Mouse (Mus musculus): ENCODE results near the gene Id1.

Gene Id1

DNA sequence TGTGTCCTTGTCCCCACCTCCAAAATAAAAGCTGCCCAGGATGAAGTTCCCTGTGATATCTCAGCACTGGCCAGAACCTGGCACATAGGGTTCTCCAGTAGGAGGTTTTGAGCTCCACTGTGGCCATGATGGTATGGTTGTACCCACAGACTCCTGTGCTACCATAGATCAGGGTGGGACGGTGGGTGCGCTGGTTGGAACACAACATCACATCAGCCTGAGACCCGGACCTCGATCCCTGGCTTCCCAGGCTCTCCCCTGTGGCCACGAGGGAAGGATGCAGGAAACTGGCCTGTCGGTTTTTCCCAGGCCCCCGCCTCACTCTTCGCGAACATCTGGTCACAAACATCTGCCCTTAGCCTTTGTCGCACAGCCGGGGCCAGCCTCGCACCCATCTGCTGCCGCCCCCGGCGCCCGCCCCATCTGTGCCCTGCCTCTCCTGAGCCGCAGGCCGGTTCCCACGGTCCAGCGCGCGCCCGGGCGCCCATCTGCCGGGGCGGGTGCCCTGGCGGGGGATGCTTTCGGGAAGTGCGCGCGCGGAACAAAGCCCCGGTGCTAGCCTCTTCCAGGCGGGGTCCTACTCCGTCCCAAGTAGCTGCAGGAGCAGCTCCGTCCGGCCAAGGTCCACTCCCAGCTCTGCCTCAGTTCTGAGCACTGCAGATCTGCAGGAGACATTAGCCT, 12.3 kb upstream of the Id1 start:
- no peak for DNase-seq (ENCODE audit: low read depth)

DNA sequence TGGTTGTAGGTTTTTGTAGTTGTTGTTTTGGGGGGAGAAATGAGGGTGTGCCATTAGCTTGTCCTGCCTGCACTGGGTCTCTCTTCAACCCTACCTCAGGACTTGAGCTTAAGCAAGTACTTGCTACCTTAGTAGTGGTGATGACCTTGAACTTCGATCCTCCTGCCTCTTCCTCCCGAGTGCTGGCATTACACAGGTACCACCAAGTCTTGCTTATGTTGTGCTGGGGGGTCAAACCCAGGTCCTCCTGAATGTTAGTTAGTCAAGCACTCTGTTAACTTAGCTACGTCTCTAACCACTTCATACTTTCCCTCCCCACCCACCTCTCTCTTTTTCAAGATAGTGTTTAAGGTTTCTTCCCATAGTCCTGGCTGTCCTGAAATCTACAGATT, 11.7 kb upstream of the Id1 start:
- DNase-seq (ENCODE audit: low read depth) = no peak

DNA sequence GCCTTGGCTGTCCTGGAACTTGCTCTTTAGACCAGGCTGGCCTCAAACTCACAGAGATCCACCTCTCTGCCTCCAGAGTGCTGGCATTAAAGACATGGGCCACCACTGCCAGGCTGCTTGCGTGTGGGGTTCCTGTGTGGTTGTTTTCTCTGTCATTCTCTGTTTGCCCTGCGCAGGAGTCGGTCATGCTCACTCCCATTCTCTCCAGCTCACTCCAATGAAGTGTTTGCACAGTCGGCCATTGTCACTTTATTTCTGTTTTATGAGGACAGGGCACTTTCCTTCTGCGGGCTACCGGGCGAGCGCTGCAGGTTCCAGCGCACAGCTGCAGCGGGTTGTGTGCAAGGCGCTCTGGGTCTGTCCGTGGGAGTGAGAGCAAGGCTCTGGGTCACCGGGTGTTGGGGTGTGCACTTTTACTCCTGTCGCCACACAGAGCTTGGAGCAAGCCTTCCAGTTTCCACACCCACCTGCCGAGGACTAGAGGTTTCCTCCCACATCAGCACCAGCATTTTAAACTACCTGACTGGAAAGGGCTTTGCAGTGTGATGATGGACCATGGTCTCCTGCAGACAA, 10.8 kb upstream of the Id1 start:
- DNase-seq (ENCODE audit: low read depth) = no peak

DNA sequence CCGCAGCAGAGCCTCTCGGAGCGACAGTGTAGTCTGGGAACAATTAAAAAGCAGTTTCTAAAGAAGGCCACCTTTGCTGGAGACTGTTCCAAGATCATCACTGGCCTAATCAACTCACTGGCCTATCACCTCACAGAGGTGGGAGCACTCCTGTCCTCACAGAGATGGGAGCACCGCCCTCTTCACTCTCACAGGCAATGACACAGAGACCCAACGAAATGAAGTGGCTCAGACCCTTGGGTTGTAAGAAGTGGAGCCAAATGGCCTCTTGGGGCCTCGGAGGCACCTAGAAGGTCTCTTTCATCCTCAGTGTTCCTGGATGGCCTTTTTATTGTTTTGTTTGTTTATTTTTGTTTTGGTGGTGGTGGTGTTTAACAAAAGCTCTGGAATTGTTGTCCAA, 9.8 kb upstream of the Id1 start:
- DNase-seq (ENCODE audit: low read depth) = no peak

DNA sequence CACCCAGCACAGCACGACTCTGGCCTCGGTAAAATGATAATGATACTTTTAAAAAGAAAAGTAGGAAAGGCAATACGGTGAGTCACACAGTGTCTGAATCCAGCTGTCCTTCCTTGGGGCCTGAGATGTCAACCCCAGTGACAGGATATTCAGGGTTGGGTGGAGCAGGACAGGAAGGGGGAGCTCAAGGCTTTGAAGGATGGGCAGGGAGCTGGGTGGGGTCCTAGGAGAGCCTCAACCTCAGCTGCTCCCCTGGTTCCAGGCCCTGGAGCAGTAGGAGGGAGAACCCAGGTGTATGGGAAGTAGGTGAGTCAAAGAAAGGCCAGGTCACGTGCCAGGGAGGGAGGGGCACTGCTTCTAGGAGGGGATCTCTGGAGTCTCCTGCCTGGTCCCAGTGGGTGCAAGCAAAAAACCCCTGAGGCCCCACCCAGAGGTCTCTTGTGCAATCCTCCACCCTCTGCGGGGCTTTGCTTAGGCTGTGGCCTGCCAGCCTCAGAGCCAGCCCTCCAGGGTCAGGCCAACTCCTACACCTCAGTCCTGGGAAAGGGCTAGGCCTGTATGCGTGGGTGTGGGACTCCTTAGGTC, 9.2 kb upstream of the Id1 start:
- DNase-seq (ENCODE audit: low read depth) = no peak

DNA sequence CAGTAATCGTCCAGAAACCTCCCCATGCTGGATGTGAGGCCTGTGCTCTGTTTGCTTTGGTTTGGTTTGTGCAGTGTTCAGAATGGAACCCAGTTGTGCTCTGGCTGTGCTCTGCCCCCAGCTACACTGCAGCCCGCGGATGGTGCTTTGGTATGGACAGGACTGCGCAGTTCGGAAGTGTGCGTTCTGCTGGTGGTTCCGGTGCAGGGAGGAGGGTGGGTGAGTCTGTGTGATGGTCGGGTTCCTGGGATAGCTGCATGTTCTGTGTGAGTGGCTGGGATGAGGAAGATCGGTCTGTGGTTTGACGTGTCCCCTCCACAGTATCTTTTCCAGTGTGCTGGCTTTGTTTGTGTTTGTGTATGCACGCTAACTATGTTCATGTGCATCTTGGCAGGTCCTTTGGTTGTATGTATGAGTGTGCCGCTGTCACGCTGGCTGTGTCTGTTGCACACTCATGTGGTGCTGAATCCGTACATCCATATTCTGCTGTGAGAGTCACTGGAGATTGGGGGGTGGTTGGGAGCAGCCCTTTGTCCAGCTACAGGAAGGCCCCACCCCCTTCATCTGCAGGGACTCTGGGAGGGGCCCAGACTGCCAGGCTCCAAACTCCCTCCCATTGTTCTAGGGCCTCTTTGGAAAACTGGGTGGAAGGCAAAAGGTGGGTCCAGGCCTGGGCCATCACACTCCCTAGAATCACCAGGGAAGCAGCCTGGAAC, 8.1 kb upstream of the Id1 start:
- no peak for DNase-seq (ENCODE audit: low read depth)

DNA sequence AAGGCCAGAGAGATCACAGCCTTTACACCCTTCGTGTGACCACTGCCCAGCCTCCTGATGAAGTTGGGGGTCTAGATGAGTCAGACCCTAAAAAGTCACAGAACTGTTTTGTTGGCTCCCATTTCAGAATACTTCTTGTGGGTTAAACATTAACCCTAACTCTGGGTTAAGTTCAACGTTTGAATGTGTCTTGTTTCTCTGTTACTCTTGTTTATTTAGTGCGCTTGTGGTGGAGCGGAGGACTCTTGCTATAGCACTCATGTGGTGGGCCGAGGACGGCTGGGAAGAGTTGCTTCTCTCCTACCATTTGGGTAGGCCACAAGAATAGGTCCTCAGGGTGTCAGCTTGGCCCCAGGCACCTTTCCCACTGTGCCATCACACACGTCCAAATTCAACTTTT, 7.5 kb upstream of the Id1 start:
- DNase-seq (ENCODE audit: low read depth) = no peak

DNA sequence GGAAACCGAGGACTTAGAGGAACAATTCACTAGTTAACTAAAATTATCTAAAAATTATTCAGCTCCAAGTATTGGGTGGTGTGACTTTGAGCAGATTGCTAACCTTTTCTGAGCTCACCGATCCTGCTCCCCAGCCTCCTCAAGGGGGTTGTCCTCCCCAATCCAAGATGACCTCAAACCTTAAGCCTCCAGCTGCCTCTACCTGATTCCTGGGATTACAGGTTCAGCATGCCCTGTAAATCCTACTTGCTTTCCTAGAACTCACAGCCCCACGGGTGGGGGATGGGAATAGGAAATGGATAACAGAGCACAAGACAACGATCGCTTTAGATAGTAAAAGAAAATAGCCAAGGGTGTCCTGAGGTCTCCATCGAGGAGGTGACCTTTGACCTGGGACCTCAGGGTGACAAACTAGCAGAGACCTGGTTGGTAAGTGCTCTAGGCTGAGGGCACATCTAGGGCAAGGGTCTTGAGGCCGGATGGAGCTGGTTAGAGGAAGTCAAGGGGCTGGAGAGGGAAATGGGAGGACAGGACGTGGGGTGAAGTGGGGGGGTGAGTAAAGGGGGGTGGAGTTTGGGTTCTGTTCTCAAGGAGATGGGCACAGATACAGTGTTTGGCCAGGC, 6.9 kb upstream of the Id1 start:
- DNase-seq (ENCODE audit: low read depth) = no peak

DNA sequence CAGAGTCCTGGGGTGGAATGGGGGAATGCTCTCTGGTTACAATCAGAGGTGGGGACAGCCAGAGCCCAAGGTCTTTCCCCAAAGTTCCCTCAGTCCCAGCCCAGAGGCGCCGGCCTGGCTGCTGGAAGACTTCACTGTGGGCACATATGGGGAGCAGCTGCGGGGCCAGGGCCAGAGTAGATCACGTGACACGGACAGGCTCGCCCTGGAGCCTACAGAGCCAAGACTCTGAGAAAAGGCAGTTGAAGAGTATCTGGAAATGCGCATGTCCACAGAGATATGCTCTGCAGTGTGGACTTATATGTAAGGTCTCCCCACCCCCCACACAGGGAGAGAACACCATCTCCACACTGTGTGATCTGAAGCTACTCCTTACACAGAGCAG, 6.4 kb upstream of the Id1 start:
- no peak for DNase-seq (ENCODE audit: low read depth)

DNA sequence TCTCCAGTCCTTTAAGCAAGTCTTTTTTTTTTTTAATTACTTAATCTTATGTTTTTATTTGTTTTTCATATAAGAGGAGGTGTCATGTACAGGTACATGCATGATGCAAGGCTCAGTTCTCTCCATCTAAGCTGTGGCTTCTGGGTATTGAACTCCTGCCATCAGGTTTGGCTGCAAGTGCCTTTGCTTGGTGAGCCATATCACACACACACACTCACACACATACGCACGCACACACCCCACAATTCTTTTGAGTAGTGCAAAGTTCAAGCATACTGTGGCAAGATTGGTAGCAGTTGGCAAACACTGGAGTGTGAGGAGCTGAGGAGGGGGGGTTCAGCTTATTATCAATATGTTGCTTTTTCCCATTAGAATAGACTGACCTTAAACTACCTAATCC, 2.9 kb upstream of the Id1 start:
- DNase-seq (ENCODE audit: low read depth) = peak; percentile 39

DNA sequence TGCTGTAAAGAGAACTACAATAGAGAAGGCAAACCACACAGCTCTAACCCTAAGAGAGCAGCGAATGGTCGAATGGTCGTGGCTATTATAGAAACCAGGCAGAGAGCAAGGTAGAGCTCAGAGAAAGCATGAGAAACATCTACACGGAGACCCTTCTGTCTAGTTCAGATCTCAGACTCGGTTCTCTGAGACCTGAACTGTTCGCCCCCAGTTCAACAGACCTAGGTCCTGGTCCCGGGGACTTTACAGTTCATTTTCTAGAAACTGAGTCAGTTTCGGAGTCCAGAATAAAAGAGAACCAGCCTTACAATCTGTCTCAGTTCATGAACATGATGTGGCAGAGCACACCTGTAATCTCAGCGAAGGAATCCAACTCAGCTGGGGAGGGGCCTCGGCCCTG, 1.6 kb upstream of the Id1 start:
- DNase-seq (ENCODE audit: low read depth) = no peak

DNA sequence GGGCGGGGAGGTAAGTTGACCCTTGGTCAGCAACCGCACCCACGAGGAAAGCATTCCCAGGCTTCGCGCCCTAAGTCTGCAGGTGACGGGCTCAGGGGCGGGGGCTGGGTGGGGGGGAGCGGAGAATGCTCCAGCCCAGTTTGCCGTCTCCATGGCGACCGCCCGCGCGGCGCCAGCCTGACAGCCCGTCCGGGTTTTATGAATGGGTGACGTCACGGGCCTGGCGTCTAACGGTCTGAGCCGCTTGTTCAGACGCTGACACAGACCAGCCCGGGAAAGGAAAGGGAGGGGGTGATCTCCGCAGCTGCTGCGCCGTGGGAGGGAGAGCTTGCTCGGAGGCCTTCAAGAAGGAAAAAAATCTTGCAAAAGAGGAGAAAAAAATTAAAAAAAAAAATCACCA, 1.1 kb upstream of the Id1 start:
- DNase-seq (ENCODE audit: low read depth) = peak; percentile 86

DNA sequence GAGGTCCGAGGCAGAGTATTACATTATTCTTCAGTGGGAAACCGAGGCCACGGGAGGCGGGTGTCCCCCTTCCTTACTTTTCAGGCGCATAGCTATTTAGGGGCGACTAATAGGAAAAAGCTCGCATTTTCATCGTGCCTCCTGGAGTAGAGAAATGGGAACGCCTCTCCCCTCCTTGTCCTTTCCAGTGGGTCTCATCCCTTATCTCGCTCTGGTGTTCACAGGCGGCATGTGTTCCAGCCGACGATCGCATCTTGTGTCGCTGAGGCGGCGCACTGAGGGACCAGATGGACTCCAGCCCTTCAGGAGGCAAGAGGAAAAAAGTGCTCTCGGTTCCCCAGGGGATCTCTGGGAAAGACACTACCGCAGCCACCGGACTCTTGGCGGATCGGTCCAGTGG, 697 bp downstream of the Id1 start:
- peak; percentile 32 for DNase-seq (ENCODE audit: low read depth)

DNA sequence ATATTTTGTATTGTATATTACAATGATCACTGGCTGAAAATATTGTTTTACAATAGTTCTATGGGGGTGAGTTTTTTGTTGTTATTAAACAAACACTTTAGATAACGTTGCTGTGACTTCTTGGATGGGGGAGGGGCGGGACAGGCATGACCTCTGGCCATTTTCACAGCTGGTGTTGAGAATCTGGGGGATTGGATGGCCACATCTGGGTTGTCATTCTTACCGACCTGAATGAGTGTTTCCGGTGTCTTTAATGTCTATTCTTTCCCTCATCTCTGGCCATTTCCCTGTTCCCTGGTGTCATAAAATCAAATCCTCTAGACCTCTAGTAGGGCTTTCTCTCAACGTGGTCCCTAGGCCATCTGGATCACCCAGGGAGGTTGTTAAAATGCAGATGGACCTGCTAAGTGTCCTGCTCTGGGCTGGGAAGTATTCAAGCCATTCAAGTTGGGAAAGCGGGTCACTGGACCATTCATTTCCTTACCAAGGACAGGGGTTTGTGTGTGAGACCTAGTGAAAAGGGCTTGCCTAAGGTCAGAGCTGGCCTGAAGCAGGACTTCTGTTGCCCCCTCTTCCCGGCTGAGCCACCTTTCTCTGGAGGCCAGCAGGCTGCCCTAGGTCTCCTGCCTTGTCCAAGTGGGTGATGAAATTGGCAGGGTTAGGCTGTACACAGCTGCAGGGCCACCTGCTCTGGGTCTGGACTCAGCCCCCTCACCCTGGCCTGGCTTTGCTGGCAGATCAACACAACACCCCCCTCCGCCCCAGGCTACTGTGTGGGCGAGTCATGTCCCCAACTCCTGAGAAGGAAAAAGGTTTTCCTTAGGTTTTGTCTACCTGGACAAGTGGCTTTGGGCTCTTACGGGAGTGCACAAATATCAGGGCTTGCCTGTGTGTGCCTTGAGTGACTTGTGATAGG, 1.5 kb downstream of the Id1 start:
- no peak for DNase-seq (ENCODE audit: low read depth)

DNA sequence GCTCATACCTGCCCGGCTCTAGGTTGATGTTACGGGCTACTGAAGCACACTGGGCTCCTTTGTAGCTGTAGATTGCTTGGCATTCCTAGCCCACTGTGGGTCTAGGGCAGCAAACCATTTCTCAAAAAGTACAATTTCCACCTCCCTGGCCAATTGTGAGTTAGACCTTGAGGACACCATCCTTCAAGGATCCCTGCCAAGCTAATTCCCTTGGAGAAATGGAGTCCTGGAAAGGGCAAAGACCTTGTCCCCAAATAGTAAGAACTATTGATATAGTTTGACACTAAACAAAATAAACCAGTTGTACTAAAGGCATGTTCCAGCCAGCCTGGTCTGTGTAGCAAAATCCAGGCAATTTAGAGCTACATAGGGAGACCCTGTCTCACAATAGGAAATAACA, 2.3 kb downstream of the Id1 start:
- no peak for DNase-seq (ENCODE audit: low read depth)

DNA sequence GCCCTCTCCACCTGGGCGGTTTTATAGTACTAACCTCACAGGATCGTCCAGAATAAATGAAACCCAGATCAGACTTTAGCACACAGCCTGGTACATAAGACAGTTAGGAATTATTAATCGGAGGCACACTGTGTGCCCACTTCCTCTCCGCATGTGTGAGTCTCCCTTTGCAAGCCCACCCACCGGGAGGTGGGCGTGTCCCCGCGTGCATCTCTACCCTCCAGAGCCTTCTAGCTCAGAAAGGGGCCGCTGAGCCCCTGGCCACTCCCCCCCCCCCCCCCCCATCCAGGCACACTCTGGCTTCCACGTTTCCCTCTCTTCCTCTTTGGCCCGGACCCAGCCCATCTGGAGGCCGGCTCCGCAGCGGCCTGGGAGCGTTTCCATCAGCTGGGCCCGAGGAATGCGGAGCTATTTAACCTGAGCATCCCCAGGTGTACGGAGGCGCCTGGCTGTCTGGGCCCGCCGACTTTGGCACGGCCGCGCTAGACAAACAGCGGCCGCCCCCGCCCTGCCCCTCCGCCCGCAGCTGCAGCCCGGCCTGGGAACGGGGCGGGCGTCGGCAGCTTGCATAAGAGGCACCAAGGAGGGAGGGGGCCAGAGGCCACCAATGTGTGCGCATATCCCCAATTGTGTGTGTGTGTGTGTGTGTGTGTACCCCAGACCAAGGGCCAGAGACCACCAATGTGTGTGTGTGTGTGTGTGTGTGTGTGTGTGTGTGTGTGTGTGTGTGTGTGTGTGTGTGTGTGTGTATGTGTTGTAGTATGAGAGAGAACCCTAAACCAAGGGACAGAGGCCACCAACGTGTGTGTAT, 3.2 kb downstream of the Id1 start:
- peak; percentile 43 for DNase-seq (ENCODE audit: low read depth)

DNA sequence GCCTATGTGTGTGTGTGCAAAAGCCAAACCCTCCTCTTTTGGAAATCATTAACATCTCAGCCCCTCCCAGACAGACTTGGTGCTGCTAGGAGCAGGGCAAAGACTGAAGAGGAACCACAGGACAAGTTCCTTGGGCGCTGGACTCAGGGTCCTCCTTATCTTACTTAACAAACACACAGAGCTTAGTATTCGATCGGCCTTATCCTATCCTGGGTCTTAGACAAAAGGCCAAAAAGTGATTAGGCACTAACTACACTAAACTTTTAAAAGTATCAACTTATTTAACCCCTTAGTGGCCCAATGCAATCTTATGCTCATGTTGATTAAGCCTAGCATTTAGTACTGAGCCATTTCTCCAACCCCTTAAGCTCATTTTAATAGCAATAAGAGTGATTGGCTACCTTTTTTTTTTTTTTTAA, 3.8 kb downstream of the Id1 start:
- no peak for DNase-seq (ENCODE audit: low read depth)

DNA sequence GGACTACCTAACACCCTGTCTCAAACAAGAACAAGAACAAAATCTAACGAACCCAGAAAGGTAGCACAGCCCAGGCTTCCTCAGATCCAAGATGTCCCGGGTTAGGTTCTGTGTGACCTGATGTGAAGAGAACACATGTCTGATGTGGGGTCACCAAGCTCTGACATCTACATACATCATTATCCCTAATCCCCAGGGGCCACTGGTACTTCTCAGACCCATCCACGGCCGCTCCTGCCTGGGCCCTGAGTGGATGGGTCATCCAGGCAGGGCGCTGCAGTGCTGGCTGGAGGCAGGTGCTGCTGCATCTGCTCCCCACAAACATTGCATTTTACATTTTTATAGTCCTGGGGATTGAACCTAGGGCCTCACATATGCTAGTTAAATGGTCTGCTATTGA, 4.4 kb downstream of the Id1 start:
- DNase-seq (ENCODE audit: low read depth) = no peak

DNA sequence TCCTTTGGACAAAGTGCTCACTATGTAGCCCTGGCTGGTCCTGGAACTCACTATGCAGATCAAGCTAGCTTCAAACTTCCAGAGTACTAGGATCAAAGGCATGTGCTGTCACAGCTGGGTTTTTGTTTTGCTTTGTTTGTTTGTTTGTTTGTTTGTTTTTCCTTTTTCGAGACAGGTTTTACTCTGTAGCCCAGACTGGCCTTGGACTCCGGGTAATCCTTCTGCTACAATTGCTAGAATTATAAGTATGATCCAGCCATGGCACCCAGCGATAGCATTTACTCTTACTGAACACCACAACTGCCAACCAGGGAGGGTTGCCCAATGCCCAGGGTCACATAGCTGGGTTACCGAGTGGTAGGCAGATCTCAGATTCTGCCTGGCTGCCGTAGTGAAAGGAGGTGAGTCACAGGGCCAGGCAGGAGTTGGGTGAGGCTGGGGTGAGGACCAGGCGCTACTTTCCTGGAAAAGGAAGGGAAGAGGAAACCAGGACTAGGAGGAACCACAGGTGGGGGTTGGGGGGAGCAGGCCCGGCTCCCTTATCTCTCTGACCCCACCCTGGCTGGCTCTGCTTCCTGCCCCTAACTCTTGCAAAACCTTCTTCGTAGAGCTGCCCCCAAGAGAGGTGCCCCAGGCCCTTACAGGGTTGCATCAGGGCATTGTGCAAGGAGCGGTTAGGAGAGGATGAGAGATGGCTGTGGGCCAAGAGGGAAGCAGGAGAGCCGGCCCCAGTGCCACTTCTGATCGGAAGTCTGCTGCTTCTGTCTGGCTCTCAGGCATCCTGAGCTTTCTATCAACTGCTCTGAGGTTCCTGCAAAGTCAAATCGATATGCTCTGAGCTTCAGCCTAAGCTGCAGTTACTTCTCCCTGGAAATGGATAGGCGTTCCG, 5.3 kb downstream of the Id1 start:
- DNase-seq (ENCODE audit: low read depth) = no peak

DNA sequence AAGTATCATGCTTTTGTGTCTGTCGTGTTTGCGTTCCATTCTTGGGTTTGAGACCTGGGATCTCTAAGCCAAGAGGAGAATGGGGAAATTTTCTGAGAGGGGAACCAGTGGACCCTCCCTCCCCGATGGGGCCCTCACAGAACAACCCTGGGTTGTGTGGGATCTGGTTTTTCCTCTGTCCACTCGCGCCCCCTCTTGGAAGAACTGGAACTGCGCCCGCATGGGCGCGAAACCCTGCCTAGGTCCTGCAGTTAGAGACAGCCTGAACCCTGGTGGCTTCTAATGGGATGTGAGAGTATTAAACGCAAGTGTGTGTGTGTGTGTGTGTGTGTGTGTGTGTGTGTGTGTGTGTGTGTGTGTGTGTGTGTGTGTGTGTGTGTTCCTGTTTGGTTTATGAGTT, 6.4 kb downstream of the Id1 start:
- DNase-seq (ENCODE audit: low read depth) = peak; percentile 61
